Mouse (Mus musculus): Measurements from ENCODE around the gene 4933406M09Rik. TPM values are rescaled to one million over a fixed set of nuclear protein-coding genes. Genes with fewer than 3 reads are reported as not detected.

4933406M09Rik gene
- total RNA-seq, 4 experiments from 2014 or later = not detected

GRCm38 (mm10) chr1:134433002-134433401 is 47.3 kb downstream of the 4933406M09Rik start:
- DNase-seq (ENCODE audit: low spot score in 2 of 2) = no peak

- no peak for DNase-seq (ENCODE audit: low spot score in 2 of 2)
Measured at GRCm38 (mm10) chr1:134433473-134433872, 47.7 kb downstream of the 4933406M09Rik start.

GRCm38 (mm10) chr1:134435414-134435813 is 49.7 kb downstream of the 4933406M09Rik start:
- DNase-seq (ENCODE audit: low spot score in 2 of 2) = no peak

- DNase-seq (ENCODE audit: low spot score in 2 of 2) = no peak
Measured at GRCm38 (mm10) chr1:134440437-134440836, 54.7 kb downstream of the 4933406M09Rik start.

Other genes with a start within 250 kb of the 4933406M09Rik start
- gene Chil1, start 203.8 kb upstream of the 4933406M09Rik start, total RNA-seq (2022) = 1 to 10 TPM in 3 of 4 experiments, under 1 TPM in 1; 0.24 to 2.7 (median 1.3) TPM
- 100 to 1,000 TPM; 239 to 486 (median 316) TPM for gene Mybph, start 192.5 kb upstream of the 4933406M09Rik start, total RNA-seq (2022)
- under 1 TPM; 0.19 to 0.97 (median 0.69) TPM for gene Adora1, start 150.5 kb upstream of the 4933406M09Rik start, total RNA-seq (2022)
- gene Myog, start 96.0 kb upstream of the 4933406M09Rik start, total RNA-seq (2022) = 10 to 100 TPM in 3 of 4 experiments, 1 to 10 TPM in 1; 7.6 to 16.5 (median 15.4) TPM
- under 1 TPM; 0.21 to 0.65 (median 0.55) TPM for gene Ppfia4, start 53.0 kb upstream of the 4933406M09Rik start, total RNA-seq (2022)
- gene Tmem183a, start 24.0 kb upstream of the 4933406M09Rik start, total RNA-seq (2022) = 10 to 100 TPM in 3 of 4 experiments, 1 to 10 TPM in 1; 8.5 to 13.5 (median 11.1) TPM
- 10 to 100 TPM; 79.7 to 98.2 (median 83.9) TPM for gene Cyb5r1, start 19.6 kb downstream of the 4933406M09Rik start, total RNA-seq (2022)
- 100 to 1,000 TPM; 196 to 235 (median 208) TPM for gene Adipor1, start 29.4 kb downstream of the 4933406M09Rik start, total RNA-seq (2022)
- gene Klhl12, start 69.6 kb downstream of the 4933406M09Rik start, total RNA-seq (2022) = 10 to 100 TPM; 19.0 to 22.2 (median 19.5) TPM
- gene Rabif, start 108.7 kb downstream of the 4933406M09Rik start, total RNA-seq (2022) = 1 to 10 TPM; 4.3 to 6.8 (median 5.6) TPM
- not detected for gene Mgat4e, start 163.7 kb downstream of the 4933406M09Rik start, total RNA-seq (2022)
- gene Kdm5b, start 174.2 kb downstream of the 4933406M09Rik start, total RNA-seq (2022) = 1 to 10 TPM; 8.4 to 9.8 (median 9.5) TPM

Measured in gastrocnemius, adult 8-10 months (tissue).